10 mouse cellular contexts compared by ENCODE assay signal in the genomic region with DNA sequence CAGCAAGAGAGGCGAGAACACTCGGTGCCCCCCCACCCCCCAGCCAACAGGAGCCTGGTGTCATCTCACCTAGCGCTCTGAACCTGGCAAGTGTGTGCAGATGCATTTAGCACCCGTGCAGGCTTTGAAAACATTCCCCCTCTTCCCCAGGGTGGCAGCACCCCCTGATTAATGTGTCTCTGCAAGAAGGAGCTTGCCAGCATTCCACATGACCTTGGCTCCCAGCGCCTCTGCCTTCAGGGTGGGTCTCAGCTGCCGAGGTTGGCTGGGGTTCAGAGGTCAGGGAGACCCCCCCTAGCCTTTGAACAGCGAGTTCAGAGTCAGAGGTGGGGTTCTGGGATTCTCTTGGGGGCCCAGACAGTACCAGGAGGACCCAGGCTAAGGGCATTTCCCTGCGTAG.
DNase-seq lines count a peak whose midpoint lies in the region; ATAC-seq lines count a peak whose summit lies in the region.
"Had no signal": no experiment of that assay in that cellular context is flagged by ENCODE, and none has a peak within 500 bp of the region (broad histone marks: within the 10 kb centered on the region; RNA-seq: fewer than 3 reads in every experiment).

No protein-coding gene starts in this region.

- ATAC-seq in heart, embryonic 13.5 days (ENCODE audit: extremely low read depth, insufficient number of reproducible peaks, low FRiP score, low TSS enrichment), result no peak
- ATAC-seq in forebrain, embryonic 16.5 days, result no peak

- 31% methylated on average over 8 of the region's 8 CpGs for whole genome bisulfite sequencing in heart, embryonic 13.5 days
- WGBS in forebrain, embryonic 16.5 days, result 27% methylated on average over 8 of the region's 8 CpGs
- WGBS in midbrain, embryonic 10.5 days, result 36% methylated on average over 8 of the region's 8 CpGs

- H3K36me3 ChIP-seq in heart, embryonic 13.5 days, result no peaks in the 10 kb centered on the region
- no peaks in the 10 kb centered on the region for H3K36me3 ChIP-seq in forebrain, embryonic 16.5 days (ENCODE audit: control insufficient read depth, insufficient read depth)
- no peaks in the 10 kb centered on the region for H3K36me3 ChIP-seq in midbrain, embryonic 10.5 days

- H3K9ac ChIP-seq in heart, embryonic 13.5 days, result peak overlapping the region; percentile 65
- peak overlapping the region; percentile 2; the same call in 1 of the 2 replicates for H3K9ac ChIP-seq in forebrain, embryonic 16.5 days (replicated peaks; ENCODE audit: low read depth, low read length)
- H3K9ac ChIP-seq: liver, embryonic 14.5 days had no signal

- H3K4me1 ChIP-seq in heart, embryonic 13.5 days, result peaks cover 96% of the 10 kb centered on the region
- peaks cover 94% of the 10 kb centered on the region for H3K4me1 ChIP-seq in forebrain, embryonic 16.5 days (replicated peaks; ENCODE audit: control insufficient read depth, insufficient read depth, low read length)
- H3K4me1 ChIP-seq in midbrain, embryonic 10.5 days, result peaks cover 100% of the 10 kb centered on the region

- no peak for DNase-seq in heart, postnatal 4 days
- peak; percentile 58 to 60 for DNase-seq in adrenal gland, postnatal 36 days
- no peak for DNase-seq in midbrain, embryonic 10.5 days (ENCODE audit: low spot score)
- DNase-seq in lung, postnatal 25 days (ENCODE audit: low spot score), result no peak
- DNase-seq in layer of hippocampus, adult 9-11 months, result no peak
- DNase-seq in testis, postnatal 14 days (ENCODE audit: low spot score), result no peak
- DNase-seq: cerebellum, adult 9-10 months had no signal

- H3K4me2 ChIP-seq in heart, embryonic 13.5 days, result no peak overlapping the region
- H3K4me2 ChIP-seq in forebrain, embryonic 16.5 days (ENCODE audit: low read length), result 0 out of 2 replicates have a peak overlapping the region, but pooled peaks have one; percentile 8

- peak overlapping the region; percentile 78 for H3K27ac ChIP-seq in heart, embryonic 13.5 days (replicated peaks)
- H3K27ac ChIP-seq in forebrain, embryonic 16.5 days (ENCODE audit: low read length), result peak overlapping the region; percentile 34
- peak overlapping the region; percentile 80 for H3K27ac ChIP-seq in midbrain, embryonic 10.5 days (replicated peaks)
- H3K27ac ChIP-seq: liver, embryonic 14.5 days had no signal

- H3K27me3 ChIP-seq in heart, embryonic 13.5 days (replicated peaks), result no peaks in the 10 kb centered on the region
- no peaks in the 10 kb centered on the region for H3K27me3 ChIP-seq in forebrain, embryonic 16.5 days (replicated peaks; ENCODE audit: control insufficient read depth, insufficient read depth, low read length)
- H3K27me3 ChIP-seq in midbrain, embryonic 10.5 days (ENCODE audit: low read depth, poor library complexity, severe bottlenecking), result peaks cover 81% of the 10 kb centered on the region

- no peaks in the 10 kb centered on the region for H3K9me3 ChIP-seq in heart, embryonic 13.5 days
- H3K9me3 ChIP-seq in forebrain, embryonic 16.5 days (ENCODE audit: control insufficient read depth, low read length), result no peaks in the 10 kb centered on the region
- H3K9me3 ChIP-seq in midbrain, embryonic 10.5 days (replicated peaks), result no peaks in the 10 kb centered on the region

- no peak overlapping the region for H3K4me3 ChIP-seq in heart, embryonic 13.5 days
- H3K4me3 ChIP-seq in forebrain, embryonic 16.5 days (replicated peaks; ENCODE audit: low read length), result no peak overlapping the region
- 0 out of 2 replicates have a peak overlapping the region, but pooled peaks have one; percentile 45 for H3K4me3 ChIP-seq in midbrain, embryonic 10.5 days

Comparison
In these comparisons a context has a peak if more than half of its experiments do, and no peak if none do; other contexts are left out.
1. DNase-seq: peak in adrenal gland, postnatal 36 days (2 of 2); none in heart, postnatal 4 days (single experiment), midbrain, embryonic 10.5 days (single experiment), lung, postnatal 25 days (single experiment), layer of hippocampus, adult 9-11 months (single experiment) and testis, postnatal 14 days (single experiment).
2. Peak in every context shown above with its lines, with median percentiles within 50 percentile points of each other: H3K27ac ChIP-seq.